Mouse (Mus musculus) left cerebral cortex, adult 18-20 months (tissue): ENCODE results near the gene 1700020A23Rik. TPM values are rescaled to one million over a fixed set of nuclear protein-coding genes. Genes with fewer than 3 reads are reported as not detected.

Experiments used
- DNase-seq, 2 experiments: peaks; one replicate each; pipeline ENCODE4 v3.0.0; 2021 to 2022; ENCODE audit warnings: low spot score in 2 of 2, mixed read lengths in 1 of 2
- total RNA-seq, 2 experiments: library from RNA; stranded (reverse); gene quantifications; 2 replicates each; pipeline ENCODE4 v1.2.3; 2021

Gene 1700020A23Rik
- total RNA-seq, 2 experiments from 2014 or later, result not detected

- peak; percentile 81 to 86 for DNase-seq
Measured at GRCm38 (mm10) chr2:130411558-130412495, 6.8 kb downstream of the 1700020A23Rik start.

GRCm38 (mm10) chr2:130412775-130413174, 7.7 kb downstream of the 1700020A23Rik start:
- no peak for DNase-seq

- no peak for DNase-seq
Measured at GRCm38 (mm10) chr2:130414094-130414856, 9.2 kb downstream of the 1700020A23Rik start.

- DNase-seq, result no peak
Measured at GRCm38 (mm10) chr2:130421781-130422620, 16.9 kb downstream of the 1700020A23Rik start.

DNA sequence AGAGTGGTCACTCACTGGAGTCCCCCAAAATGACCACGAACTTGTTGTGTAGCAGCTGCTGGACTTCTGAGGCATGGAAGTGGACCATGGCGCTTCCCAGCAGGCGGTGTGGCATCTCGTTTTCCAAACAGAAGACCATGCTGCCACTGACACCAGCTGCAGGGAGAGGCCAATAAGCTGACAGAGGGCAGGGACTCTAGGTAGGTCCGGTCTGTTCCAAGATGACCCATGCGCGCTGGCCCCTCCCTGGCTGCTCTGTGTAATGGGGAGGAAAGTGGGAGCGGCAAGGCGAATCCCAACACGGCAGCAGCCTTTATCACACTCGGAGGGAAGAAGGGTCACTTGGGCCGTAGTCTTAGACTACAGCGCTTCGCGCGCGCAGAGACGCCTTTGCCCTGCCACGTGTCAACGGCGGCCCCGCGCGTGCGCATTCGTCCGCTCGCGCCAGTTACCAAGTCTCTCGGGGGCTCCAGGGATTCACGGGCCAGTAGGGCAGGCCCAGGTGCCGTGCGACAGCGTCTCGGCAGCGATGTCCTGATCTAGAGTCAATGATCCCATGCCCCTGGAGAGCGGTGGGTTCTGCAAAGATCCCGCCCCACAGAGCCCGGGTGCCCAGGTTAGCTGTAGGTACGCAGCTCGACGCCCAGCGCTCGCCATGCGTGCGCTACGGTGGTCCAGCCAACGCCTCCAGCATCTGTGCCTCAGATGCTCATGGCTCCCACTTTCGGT, 18.5 kb downstream of the 1700020A23Rik start:
- peak; percentile 73 to 81 for DNase-seq

- DNase-seq, result peak; percentile 90 to 95
Measured at GRCm38 (mm10) chr2:130424126-130424853, 19.2 kb downstream of the 1700020A23Rik start, which contains the start of the genes Vps16 and Pced1a. Gene Vps16, plus strand, starts transcription at chr2:130424339. Gene Pced1a, minus strand, starts transcription at chr2:130424701.

DNA sequence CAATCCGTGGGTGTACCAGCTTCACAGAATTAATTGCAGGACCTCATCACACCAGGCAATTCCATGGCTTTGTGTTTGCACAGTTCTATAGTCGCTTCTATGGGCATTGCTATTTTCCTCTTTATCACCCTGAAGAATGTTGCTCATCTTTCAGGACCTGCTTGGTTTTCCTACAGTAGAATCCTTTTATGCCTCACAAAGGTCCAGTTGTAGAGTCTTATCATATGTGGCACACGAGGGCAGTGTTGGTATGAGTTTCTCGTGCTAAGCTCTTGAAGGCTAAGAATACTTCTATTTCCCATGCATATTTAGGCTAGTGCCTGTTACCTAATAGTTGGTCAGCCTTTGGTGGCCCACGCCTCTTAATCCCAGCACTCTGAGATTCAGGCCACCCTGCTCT, 20.1 kb downstream of the 1700020A23Rik start:
- DNase-seq, result no peak

DNA sequence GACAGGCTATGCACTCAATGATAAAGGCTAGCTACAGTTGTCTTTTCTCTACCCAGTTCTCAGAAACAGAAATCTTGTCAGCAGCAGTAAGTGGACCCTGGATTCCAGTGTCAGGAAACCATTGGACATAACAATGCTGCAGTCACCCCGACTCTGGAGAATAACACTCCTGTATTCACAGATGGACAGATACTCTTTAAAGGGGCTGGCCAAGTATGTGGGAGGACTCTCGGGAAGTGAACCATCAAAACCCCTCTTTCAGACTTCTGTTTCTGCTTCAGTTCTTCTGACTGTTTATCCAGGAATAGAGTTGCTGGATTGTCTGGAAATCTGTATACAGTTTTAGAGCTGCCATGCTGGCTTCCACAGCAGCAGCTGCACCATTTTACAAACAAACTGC, 24.8 kb downstream of the 1700020A23Rik start:
- no peak for DNase-seq

GRCm38 (mm10) chr2:130430484-130430883, 25.4 kb downstream of the 1700020A23Rik start:
- no peak for DNase-seq

DNA sequence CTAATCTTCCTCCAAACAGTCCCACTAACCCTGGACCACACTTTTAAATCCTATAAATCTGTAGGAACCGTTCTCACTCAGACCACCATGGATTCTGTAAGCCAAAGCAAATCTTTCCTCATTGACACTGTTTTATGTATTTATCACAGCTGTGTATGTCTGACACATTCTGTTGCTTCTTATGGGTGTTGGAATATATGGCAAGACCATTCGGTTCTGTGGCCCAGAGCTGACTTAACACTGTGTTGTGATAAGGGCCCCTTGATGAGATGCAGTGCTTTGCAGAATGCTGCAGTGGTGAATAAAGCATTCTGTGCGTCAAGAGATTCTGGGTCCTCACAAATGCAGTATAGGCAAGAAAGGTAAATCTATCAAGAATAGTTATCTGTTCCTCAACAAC, 27.1 kb downstream of the 1700020A23Rik start:
- DNase-seq, result no peak

DNA sequence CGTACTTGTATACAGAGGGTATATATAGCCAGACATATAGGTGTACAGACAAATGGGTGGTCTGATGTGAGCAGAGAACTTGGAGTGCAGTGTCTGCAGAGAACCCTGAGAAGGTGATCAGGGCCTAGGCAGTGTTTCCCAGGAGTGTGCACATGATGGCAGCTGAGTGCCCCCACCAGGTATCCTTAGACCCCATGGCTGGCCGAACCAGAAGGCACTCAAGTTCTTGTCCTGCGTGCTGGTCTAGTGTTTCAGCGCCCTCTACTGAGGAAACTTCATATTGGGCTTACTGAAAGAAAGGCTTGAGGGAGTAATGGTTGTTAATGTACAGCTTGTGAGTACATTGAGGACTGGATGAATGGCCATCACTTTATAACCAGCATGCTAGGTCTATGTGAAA, 28.1 kb downstream of the 1700020A23Rik start:
- peak; percentile 44 to 66 for DNase-seq

DNA sequence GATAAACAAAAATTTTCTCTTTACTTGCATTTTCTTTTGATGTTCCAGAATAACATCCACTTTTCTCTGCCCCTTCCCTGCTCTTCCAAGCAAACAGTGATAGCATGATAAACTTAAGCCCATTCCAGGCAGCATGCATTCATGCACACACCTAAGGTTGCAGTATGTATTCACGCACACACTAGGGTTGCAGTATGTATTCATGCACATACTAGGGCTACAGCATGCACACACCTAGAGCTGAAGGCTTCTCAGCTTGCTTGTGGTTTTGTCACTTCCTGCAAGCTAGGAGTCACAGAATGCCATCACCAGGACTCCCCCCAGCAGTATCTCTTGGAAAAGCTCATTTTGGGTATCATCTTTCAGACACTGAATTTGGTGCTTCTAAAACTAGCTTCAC, 31.7 kb downstream of the 1700020A23Rik start:
- no peak for DNase-seq

GRCm38 (mm10) chr2:130438861-130439260, 33.8 kb downstream of the 1700020A23Rik start:
- no peak for DNase-seq

DNA sequence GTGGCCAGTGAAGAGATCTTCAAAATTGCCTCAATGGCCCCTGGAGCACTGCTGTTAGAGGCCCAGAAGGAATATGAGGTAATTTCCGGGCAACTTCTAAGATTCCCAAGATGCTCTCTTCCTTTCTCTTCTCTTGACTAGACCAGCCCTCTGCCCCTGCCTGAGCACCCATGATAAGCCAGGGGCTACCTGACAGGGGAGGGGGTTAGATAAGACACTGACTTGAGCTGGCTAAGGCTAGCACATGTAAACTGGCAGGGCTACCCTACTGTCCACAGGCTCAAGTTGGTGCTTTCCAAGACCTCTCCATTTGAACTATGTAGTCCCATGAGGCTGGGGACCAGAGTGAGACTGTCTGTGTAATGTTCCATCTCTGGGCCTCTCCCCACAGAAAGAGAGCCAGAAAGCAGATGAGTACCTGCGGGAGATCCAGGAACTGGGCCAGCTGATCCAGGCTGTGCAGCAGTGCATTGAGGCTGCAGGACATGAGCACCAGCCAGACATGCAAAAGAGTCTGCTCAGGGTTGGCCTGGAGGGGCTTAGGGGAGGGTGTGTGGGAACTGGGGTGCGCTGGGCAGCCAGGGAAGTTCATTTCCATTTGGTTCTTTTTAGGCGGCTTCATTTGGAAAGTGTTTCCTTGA, 34.9 kb downstream of the 1700020A23Rik start:
- DNase-seq, result no peak

DNA sequence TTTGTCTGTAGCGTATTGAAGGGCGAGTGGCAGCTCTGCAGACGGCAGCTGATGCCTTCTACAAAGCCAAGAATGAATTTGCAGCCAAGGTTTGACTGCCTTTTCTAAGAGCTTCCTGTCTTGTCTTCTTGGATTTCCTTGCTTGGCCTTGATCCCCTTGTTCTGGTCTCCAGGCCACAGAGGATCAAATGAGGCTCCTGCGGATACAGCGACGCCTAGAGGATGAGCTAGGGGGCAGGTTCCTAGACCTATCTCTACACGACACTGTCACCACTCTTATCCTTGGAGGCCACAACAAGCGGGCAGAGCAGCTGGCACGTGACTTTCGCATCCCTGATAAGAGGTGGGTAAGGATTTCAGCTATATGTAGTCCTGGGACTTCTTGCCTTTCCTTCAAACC, 37.1 kb downstream of the 1700020A23Rik start:
- DNase-seq, result no peak

DNA sequence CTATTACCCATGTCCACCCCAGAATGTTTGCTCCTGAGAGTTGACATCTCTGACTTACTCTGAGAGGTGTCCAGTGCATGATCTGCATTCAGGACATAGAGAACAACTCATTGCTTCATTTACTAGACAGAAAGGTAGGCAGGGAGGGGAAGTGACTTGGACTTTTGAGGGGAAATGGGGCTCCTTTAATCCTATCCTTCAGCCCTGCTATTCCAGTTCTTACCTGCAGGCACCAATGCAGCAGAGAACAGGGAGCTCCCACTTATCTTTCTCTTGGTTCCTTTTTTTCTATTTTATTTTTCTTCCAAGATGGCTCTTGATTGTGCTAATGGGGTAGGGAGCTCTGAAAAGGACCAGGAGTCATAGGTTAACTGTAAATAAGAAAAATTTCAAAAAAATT, 43.4 kb downstream of the 1700020A23Rik start:
- DNase-seq, result no peak

DNA sequence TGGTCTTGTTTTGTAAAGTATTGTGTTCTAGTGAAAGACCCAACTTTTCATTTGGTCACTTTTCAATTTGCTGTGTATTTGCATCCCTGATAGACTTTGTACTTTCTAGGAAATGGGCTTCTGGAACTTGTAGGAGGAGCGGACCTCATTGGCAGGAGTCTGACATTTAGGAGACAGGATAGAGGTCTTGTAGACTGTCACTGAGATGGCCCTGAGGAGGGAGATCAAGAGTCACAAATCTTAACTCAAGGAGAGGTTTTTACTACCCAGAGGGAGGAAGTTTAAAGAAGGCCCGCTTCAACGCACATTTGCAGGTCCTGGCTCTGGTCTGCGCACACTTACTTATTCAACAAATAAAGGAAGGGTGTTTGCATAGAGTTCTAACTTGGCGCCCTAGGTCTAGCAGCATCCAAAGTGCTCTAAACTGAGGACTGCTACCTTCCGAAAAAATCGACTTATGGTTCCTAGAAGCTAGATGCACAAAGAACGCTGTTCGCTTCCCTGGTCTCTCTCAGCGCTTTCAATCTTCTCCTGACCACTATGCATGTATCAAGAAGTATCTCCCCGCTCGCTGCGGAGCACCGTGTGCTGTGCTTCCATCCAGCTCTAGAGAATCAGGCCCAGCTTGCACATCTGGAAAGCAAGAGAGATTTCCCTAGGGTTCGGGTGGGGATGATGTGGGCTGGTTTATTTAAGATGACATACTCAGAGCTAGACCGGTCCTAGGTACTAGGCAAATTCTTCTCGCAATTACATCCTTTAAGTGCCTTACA, 44.1 kb downstream of the 1700020A23Rik start:
- DNase-seq, result peak in 1 of 2 experiments; percentile 13

GRCm38 (mm10) chr2:130449794-130450433, 44.9 kb downstream of the 1700020A23Rik start, which contains the start of gene Ptpra:
Gene Ptpra, plus strand, starts transcription at chr2:130450278.
- DNase-seq, result peak; percentile 90 to 93
